Mouse (Mus musculus) forebrain, postnatal 0 days (tissue): ENCODE data around the gene Nfia. TPM values are rescaled to one million over a fixed set of nuclear protein-coding genes. Genes with fewer than 3 reads are reported as not detected.
A peak's percentile ranks its signal among the peaks of the same experiment; 100 is the strongest.

Experiments used
- ATAC-seq: fragments of 200-750 bp; cut with Nextera tagmentation; 2 replicates; pipeline ENCODE4 v1.8.0; 2017; ENCODE audit warnings: mild to moderate bottlenecking, moderate library complexity
- DNase-seq: peaks from one replicate; pipeline ENCODE4 v3.0.0-alpha.2; 2015
- H3K27ac ChIP-seq: fragments of 300-500 bp; sonication (generic); 2 replicates; pipeline ENCODE4 v1.5.1; 2014; ENCODE audit warnings: low read depth, mild to moderate bottlenecking, antibody characterized with exemption, low read length, moderate library complexity, mixed read lengths
- H3K27me3 ChIP-seq: fragments of 300-500 bp; sonication (generic); 2 replicates; pipeline ENCODE4 v1.6.1; 2014; ENCODE audit warnings: mild to moderate bottlenecking, low read length, mixed read lengths; ENCODE audit not compliant: insufficient read depth
- H3K36me3 ChIP-seq: fragments of 300-500 bp; sonication (generic); 2 replicates; pipeline ENCODE4 v1.6.1; 2014; ENCODE audit warnings: mild to moderate bottlenecking, moderate library complexity; ENCODE audit not compliant: insufficient read depth
- H3K4me1 ChIP-seq: fragments of 300-500 bp; sonication (generic); 2 replicates; pipeline ENCODE4 v1.6.1; 2014; ENCODE audit warnings: antibody characterized with exemption; ENCODE audit not compliant: insufficient read depth
- H3K4me2 ChIP-seq: fragments of 300-500 bp; sonication (generic); 2 replicates; pipeline ENCODE4 v1.6.1; 2014; ENCODE audit warnings: low read depth, mild to moderate bottlenecking, moderate library complexity
- H3K4me3 ChIP-seq: fragments of 300-500 bp; sonication (generic); 2 replicates; pipeline ENCODE4 v1.5.1; 2014; ENCODE audit warnings: low read depth, low read length, mixed read lengths
- H3K9ac ChIP-seq: fragments of 300-500 bp; sonication (generic); 2 replicates; pipeline ENCODE4 v1.6.1; 2014; ENCODE audit warnings: mild to moderate bottlenecking
- H3K9me3 ChIP-seq: fragments of 300-500 bp; sonication (generic); 2 replicates; pipeline ENCODE4 v1.6.1; 2016; ENCODE audit warnings: low read length
- CTCF ChIP-seq: sonication (generic); IDR thresholded peaks from 2 replicates; pipeline ENCODE4 v1.5.1; 2016; ENCODE audit warnings: antibody characterized with exemption, control low read depth, low read depth
- WGBS: fragments of 180-500 bp; shearing (Covaris S2); extraction: QIAGEN DNeasy Blood & Tissue Kit; methylation state at CpG from one replicate; pipeline ENCODE4 v1.1.7; 2014; 5-methylcytosine and 5-hydroxymethylcytosine counted together
- polyA plus RNA-seq: library from polyadenylated mRNA; unstranded; fragments of >200 nt; fragmentation: Nextera tagmentation; extraction: Ambion mirVana; gene quantifications from 2 replicates; pipeline ENCODE4 v1.2.1, GENCODE M21; 2015
- total RNA-seq: library from RNA; depleted of rRNA; stranded (reverse); fragments of >200 nt; gene quantifications from 2 replicates; pipeline ENCODE4 v1.2.3, GENCODE M21; 2014

Gene Nfia
- total and polyA plus RNA-seq, 2 experiments from 2014 or later, result 44.1 to 57.5 TPM

DNA sequence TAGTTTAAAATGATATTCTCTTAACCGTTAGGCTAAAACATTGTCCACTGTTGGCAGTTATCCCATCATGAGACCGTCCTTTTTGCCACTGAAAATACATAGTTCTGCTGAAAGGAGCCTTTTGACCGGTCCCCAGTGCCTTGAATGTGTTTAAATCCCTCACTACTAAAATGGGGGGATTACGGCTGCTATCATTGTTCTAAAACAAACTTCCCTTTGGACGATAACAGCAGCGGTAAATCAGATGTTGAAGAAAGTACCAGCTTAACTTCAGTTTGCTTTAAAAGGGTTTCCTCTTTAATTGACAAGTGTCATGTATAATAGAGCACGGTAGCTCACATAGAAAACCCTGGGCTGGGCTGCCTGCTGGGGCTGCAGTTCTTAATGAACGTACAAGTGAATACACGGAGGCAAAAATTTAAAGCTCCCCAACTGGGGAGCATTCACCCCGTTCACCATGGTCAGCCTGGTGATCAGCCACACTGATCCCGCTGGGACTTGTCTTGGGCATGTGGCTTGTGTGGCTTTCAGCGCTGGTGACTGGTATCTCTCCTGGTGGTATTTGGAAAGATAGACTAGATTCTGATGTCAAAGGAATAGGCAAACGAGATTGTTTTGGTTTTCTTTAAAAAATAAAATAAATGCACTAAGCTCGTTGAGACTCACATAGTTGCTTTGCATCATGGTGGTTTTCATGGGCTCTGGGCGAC is 71.6 kb downstream of the Nfia start:
- DNase-seq (peak; percentile 47), ATAC-seq (no peak)
- Histone ChIP-seq H3K9me3 (no peaks in the 10 kb centered on the region), H3K27ac (no peak overlapping the region), H3K4me1 (0 out of 2 replicates have a peak, but pooled peaks cover 6% of the 10 kb centered on the region), H3K4me2 (no peak overlapping the region), H3K4me3 (no peak overlapping the region), H3K9ac (no peak overlapping the region), H3K27me3 (no peaks in the 10 kb centered on the region), H3K36me3 (no peaks in the 10 kb centered on the region)
- 13% methylated on average over 15 of the region's 15 CpGs for WGBS
- no peak for TF ChIP-seq CTCF

DNA sequence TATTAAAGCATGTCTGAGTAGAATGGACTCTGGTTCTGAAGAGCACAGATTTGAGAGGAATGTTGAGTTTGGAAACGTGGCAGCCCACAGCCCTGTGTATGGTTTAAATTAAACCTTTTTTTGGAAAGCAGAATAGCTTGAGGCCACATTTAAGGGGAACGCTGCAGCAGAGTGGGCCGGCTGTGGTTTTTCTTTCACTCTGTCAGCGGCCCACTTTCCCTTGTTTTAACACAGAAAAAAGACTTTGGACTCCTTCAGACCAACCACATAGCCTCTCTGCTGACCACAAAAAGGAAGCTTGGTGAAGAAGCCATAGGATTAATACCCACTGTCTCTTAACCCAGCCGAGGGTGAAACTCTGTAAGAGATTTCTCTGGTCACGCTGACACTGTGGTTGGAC is 72.4 kb downstream of the Nfia start:
- no peaks in the 10 kb centered on the region for H3K36me3 ChIP-seq
- H3K9ac ChIP-seq, result no peak overlapping the region
- TF ChIP-seq CTCF, result no peak
- WGBS, result 19% methylated on average over 6 of the region's 6 CpGs
- no peak for ATAC-seq
- no peaks in the 10 kb centered on the region for H3K9me3 ChIP-seq
- no peak overlapping the region for H3K4me3 ChIP-seq
- no peaks in the 10 kb centered on the region for H3K27me3 ChIP-seq
- H3K27ac ChIP-seq, result no peak overlapping the region
- DNase-seq, result no peak
- peak overlapping the region; percentile 14; the same call in 1 of the 2 replicates for H3K4me2 ChIP-seq
- 0 out of 2 replicates have a peak, but pooled peaks cover 6% of the 10 kb centered on the region for H3K4me1 ChIP-seq

DNA sequence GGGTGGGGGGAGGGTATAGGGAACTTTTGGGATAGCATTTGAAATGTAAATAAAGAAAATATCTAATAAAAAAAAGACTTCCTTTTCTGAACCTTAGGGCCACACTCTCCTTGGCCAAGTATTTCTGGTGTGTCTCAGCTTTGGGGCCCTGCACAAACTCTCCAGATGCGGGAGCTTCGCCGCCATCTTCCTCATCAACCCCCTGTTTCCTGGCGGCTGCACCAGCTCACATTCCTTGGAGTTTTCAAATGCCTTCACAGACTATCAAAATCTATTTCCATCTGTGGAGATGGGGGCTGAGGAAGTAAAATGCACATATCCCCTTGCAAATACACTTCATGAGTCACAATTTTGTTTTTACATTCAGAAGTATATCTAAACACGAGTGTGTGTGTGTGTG is 75.1 kb downstream of the Nfia start:
- Histone ChIP-seq H3K27me3 (no peaks in the 10 kb centered on the region), H3K9ac (no peak overlapping the region), H3K4me2 (no peak overlapping the region), H3K4me1 (no peaks in the 10 kb centered on the region), H3K4me3 (no peak overlapping the region), H3K27ac (no peak overlapping the region), H3K9me3 (no peaks in the 10 kb centered on the region), H3K36me3 (no peaks in the 10 kb centered on the region)
- no peak for TF ChIP-seq CTCF
- no peak for ATAC-seq
- no peak for DNase-seq
- WGBS, result 85% methylated on average over 5 of the region's 5 CpGs

DNA sequence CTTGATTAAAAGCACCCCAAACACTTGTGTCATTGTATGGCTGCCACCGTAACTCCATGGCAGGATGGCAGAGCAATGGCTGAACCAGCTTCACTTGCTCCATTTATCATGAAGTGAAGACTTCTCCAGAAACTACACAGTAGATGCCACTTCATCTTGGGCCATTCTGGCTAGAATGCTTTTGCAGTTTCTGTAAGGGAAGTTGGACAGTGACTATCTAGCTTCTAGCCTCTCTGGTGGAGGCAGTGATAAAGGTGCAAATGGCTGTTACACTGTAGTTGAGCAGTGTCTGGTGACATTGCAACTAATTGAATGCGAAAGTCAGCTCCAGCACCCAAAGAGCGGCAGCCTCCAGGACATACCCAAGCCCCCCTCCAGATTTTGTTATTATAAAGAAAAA is 78.5 kb downstream of the Nfia start:
- no peaks in the 10 kb centered on the region for H3K4me1 ChIP-seq
- H3K9ac ChIP-seq, result no peak overlapping the region
- no peaks in the 10 kb centered on the region for H3K9me3 ChIP-seq
- no peak for TF ChIP-seq CTCF
- H3K27ac ChIP-seq, result no peak overlapping the region
- no peak overlapping the region for H3K4me3 ChIP-seq
- no peak overlapping the region for H3K4me2 ChIP-seq
- 88% methylated on average over 3 of the region's 3 CpGs for WGBS
- H3K36me3 ChIP-seq, result no peaks in the 10 kb centered on the region
- no peak for ATAC-seq
- DNase-seq, result no peak
- H3K27me3 ChIP-seq, result no peaks in the 10 kb centered on the region

DNA sequence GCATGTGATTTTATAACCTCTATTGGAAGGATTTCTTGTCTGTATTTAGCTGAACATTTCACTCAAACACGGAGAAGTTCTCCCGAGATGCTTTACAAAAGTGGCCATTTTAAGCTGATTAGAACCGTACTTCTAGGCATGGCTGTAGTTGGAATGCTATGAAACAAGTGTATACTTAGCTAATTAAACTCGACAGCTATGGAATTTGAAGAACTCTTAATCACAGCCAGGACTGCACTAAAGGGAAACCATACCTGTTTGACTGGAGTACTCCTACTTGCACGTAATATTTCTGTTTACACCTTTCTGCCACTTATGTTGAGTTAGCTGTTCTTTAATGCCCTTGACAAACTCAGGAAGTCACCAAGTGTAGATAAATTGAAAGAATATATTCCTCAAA is 79.2 kb downstream of the Nfia start:
- H3K27me3 ChIP-seq, result no peaks in the 10 kb centered on the region
- ATAC-seq, result no peak
- H3K9me3 ChIP-seq, result no peaks in the 10 kb centered on the region
- H3K9ac ChIP-seq, result no peak overlapping the region
- no peak overlapping the region for H3K27ac ChIP-seq
- no peak overlapping the region for H3K4me3 ChIP-seq
- no peak for TF ChIP-seq CTCF
- H3K36me3 ChIP-seq, result no peaks in the 10 kb centered on the region
- no peak for DNase-seq
- WGBS, result 61% methylated on average over 5 of the region's 5 CpGs
- H3K4me2 ChIP-seq, result no peak overlapping the region
- H3K4me1 ChIP-seq, result no peaks in the 10 kb centered on the region

DNA sequence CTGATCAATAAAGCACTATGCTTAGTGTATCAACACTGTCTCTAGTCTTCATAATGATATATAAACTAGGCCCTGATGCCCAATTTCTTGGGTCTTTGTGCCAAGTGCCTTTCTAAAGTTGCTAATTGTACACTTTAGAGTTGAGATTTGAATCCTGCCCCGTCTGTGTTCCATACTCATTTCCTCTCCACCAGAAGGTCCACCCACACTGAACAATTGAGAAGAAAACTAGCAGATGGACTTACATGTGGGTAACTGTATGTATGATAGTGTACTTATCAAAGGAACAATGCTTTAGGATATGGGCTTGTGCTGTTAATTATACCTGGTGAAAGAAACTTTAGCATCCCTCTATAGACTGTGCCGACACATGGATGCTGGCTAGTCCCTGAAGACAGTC is 80.1 kb downstream of the Nfia start:
- Histone ChIP-seq H3K27me3 (no peaks in the 10 kb centered on the region), H3K9ac (no peak overlapping the region), H3K4me2 (no peak overlapping the region), H3K36me3 (no peaks in the 10 kb centered on the region), H3K4me3 (no peak overlapping the region), H3K27ac (no peak overlapping the region), H3K9me3 (no peaks in the 10 kb centered on the region), H3K4me1 (no peaks in the 10 kb centered on the region)
- DNase-seq (no peak), ATAC-seq (no peak)
- no peak for TF ChIP-seq CTCF
- 70% methylated on average over 2 of the region's 2 CpGs for WGBS

DNA sequence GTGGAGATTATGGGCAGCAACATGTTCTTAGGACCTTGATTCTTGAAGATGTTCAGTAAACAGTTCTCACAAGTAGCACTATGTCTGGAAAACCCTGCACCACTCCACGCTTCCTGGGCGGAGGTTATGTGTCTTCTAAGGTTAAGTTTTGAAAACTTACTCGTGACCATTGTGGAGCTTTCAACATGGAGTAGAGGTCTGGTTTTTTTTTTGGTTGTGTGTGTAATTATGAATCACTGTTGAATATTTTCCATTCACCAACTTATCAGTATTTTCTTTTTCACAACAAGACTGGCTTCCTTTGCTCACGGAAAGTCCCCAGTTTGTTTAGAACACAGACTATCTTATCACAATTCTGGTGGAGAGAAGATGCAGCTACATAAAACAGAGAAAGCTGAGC is 82.2 kb downstream of the Nfia start:
- no peak overlapping the region for H3K4me3 ChIP-seq
- no peak for TF ChIP-seq CTCF
- H3K9me3 ChIP-seq, result no peaks in the 10 kb centered on the region
- no peaks in the 10 kb centered on the region for H3K4me1 ChIP-seq
- no peak for DNase-seq
- WGBS, result 95% methylated on average over 4 of the region's 4 CpGs
- ATAC-seq, result no peak
- H3K4me2 ChIP-seq, result no peak overlapping the region
- no peak overlapping the region for H3K9ac ChIP-seq
- H3K27me3 ChIP-seq, result no peaks in the 10 kb centered on the region
- no peaks in the 10 kb centered on the region for H3K36me3 ChIP-seq
- no peak overlapping the region for H3K27ac ChIP-seq
